Comparison of ENCODE assay signal across 8 mouse cellular contexts in genomic region chr19:46740341-46741008, GRCm38 (mm10). TPM values are rescaled to one million over a fixed set of nuclear protein-coding genes. Genes with fewer than 3 reads are reported as not detected.
DNase-seq lines count a peak whose midpoint lies in the region; ATAC-seq and TF ChIP-seq lines count a peak whose summit lies in the region.

No protein-coding gene starts in this region.

- H3K9ac ChIP-seq in midbrain, embryonic 13.5 days (replicated peaks) = no peak overlapping the region
- no peak overlapping the region for H3K9ac ChIP-seq in hindbrain, embryonic 14.5 days

- no peak overlapping the region for H3K27ac ChIP-seq in midbrain, embryonic 10.5 days (replicated peaks)
- H3K27ac ChIP-seq in midbrain, embryonic 13.5 days = no peak overlapping the region
- no peak overlapping the region for H3K27ac ChIP-seq in embryonic facial prominence, embryonic 10.5 days (replicated peaks)
- H3K27ac ChIP-seq in hindbrain, embryonic 14.5 days = no peak overlapping the region
- no peak overlapping the region for H3K27ac ChIP-seq in left cerebral cortex, adult 2 months

- WGBS in midbrain, embryonic 10.5 days = 59% methylated on average over 7 of the region's 7 CpGs
- 50% methylated on average over 7 of the region's 7 CpGs for WGBS in midbrain, embryonic 13.5 days
- WGBS in embryonic facial prominence, embryonic 10.5 days = 57% methylated on average over 7 of the region's 7 CpGs
- 54% methylated on average over 7 of the region's 7 CpGs for WGBS in hindbrain, embryonic 14.5 days

- H3K9me3 ChIP-seq in midbrain, embryonic 10.5 days (replicated peaks) = no peaks in the 10 kb centered on the region
- H3K9me3 ChIP-seq in midbrain, embryonic 13.5 days = no peaks in the 10 kb centered on the region
- no peaks in the 10 kb centered on the region for H3K9me3 ChIP-seq in embryonic facial prominence, embryonic 10.5 days
- H3K9me3 ChIP-seq in hindbrain, embryonic 14.5 days (ENCODE audit: control insufficient read depth, low read length) = no peaks in the 10 kb centered on the region

- H3K4me1 ChIP-seq in midbrain, embryonic 10.5 days = no peaks in the 10 kb centered on the region; the same call in 1 of the 2 replicates
- H3K4me1 ChIP-seq in midbrain, embryonic 13.5 days (replicated peaks) = peaks cover 5% of the 10 kb centered on the region; the same call in 1 of the 2 replicates
- no peaks in the 10 kb centered on the region for H3K4me1 ChIP-seq in embryonic facial prominence, embryonic 10.5 days
- H3K4me1 ChIP-seq in hindbrain, embryonic 14.5 days (replicated peaks; ENCODE audit: control insufficient read depth, insufficient read depth, low read length) = no peaks in the 10 kb centered on the region

- H3K36me3 ChIP-seq in midbrain, embryonic 10.5 days = 0 out of 2 replicates have a peak, but pooled peaks cover 8% of the 10 kb centered on the region
- H3K36me3 ChIP-seq in midbrain, embryonic 13.5 days = no peaks in the 10 kb centered on the region
- peaks cover 16% of the 10 kb centered on the region for H3K36me3 ChIP-seq in embryonic facial prominence, embryonic 10.5 days (replicated peaks)
- no peaks in the 10 kb centered on the region for H3K36me3 ChIP-seq in hindbrain, embryonic 14.5 days (replicated peaks; ENCODE audit: control insufficient read depth, insufficient read depth)

- no peaks in the 10 kb centered on the region for H3K27me3 ChIP-seq in midbrain, embryonic 10.5 days (ENCODE audit: low read depth, poor library complexity, severe bottlenecking)
- no peaks in the 10 kb centered on the region for H3K27me3 ChIP-seq in midbrain, embryonic 13.5 days
- no peaks in the 10 kb centered on the region for H3K27me3 ChIP-seq in embryonic facial prominence, embryonic 10.5 days (replicated peaks; ENCODE audit: low read depth, poor library complexity, severe bottlenecking)
- no peaks in the 10 kb centered on the region for H3K27me3 ChIP-seq in hindbrain, embryonic 14.5 days (ENCODE audit: control insufficient read depth, insufficient read depth, low read length)

- H3K4me2 ChIP-seq in midbrain, embryonic 13.5 days (replicated peaks) = no peak overlapping the region
- no peak overlapping the region for H3K4me2 ChIP-seq in hindbrain, embryonic 14.5 days (replicated peaks)

- DNase-seq in midbrain, embryonic 10.5 days (ENCODE audit: low spot score) = peak; percentile 54
- DNase-seq in adrenal gland, adult 8-10 months = peak; percentile 33
- DNase-seq in embryonic facial prominence, embryonic 10.5 days (ENCODE audit: low spot score) = peak; percentile 59
- peak; percentile 89 for DNase-seq in hindbrain, embryonic 14.5 days (ENCODE audit: low spot score)
- peak; percentile 60 to 66 for DNase-seq in left cerebral cortex, adult 2 months (ENCODE audit: extremely low spot score in 1 of 2, low spot score in 2 of 2)
- DNase-seq in thymus, postnatal 14 days = peak; percentile 76

- peak; percentile 91 for TF ChIP-seq CTCF in left cerebral cortex, adult 2 months (IDR thresholded peaks at IDR 0.05)

- no peak for ATAC-seq in midbrain, embryonic 13.5 days
- no peak for ATAC-seq in hindbrain, embryonic 14.5 days (ENCODE audit: low FRiP score)
- peak; percentile 72 for ATAC-seq in monocyte, adult 5-6 weeks (replicated peaks; ENCODE audit: insufficient number of reproducible peaks, low FRiP score, low TSS enrichment, poor library complexity, severe bottlenecking)

- intact Hi-C loops in left cerebral cortex, adult 2 months (cut with DNase I) = loop anchor here (1.0 kb wide), 2 partner anchors 70 to 152 kb away; no protein-coding TSS in a partner anchor

- H3K4me3 ChIP-seq in midbrain, embryonic 10.5 days = no peak overlapping the region
- H3K4me3 ChIP-seq in midbrain, embryonic 13.5 days (replicated peaks) = no peak overlapping the region
- no peak overlapping the region for H3K4me3 ChIP-seq in embryonic facial prominence, embryonic 10.5 days
- no peak overlapping the region for H3K4me3 ChIP-seq in hindbrain, embryonic 14.5 days (replicated peaks; ENCODE audit: low read length)
- no peak overlapping the region for H3K4me3 ChIP-seq in left cerebral cortex, adult 2 months

RNA-seq across cellular contexts. Expression of gene Cnnm2, which starts 20.9 kb away (rescaled TPM):
- polyA plus RNA-seq in midbrain, embryonic 10.5 days (2016; fragmentation: Nextera tagmentation; extraction: Ambion mirVana) = 2.7 TPM in 2 replicates
- 4.4 and 7.5 TPM in 2 replicates for polyA plus RNA-seq in midbrain, embryonic 13.5 days (2015; fragmentation: Nextera tagmentation; extraction: Ambion mirVana)
- total RNA-seq in adrenal gland, adult 8-10 months (2022) = 10 to 100 TPM; 27.6 to 45.6 (median 37.6) TPM
- 2.3 and 3.0 TPM in 2 replicates for polyA plus RNA-seq in embryonic facial prominence, embryonic 10.5 days (2016; fragmentation: Nextera tagmentation; extraction: Ambion mirVana)
- polyA plus RNA-seq in hindbrain, embryonic 14.5 days (2014; fragmentation: Nextera tagmentation; extraction: Ambion mirVana) = 9.3 and 10.8 TPM in 2 replicates
- 10 to 100 TPM; 35.7 to 37.3 TPM for total RNA-seq in left cerebral cortex, adult 2 months (2021)
- 2.6 to 10.0 TPM (median 5.9 TPM) in 3 replicates for total RNA-seq in monocyte, adult 5-6 weeks (2017)

RNA-seq across cellular contexts. Expression of gene As3mt, which starts 33.2 kb away (rescaled TPM):
- 30.0 and 32.4 TPM in 2 replicates for polyA plus RNA-seq in midbrain, embryonic 10.5 days (2016; fragmentation: Nextera tagmentation; extraction: Ambion mirVana)
- polyA plus RNA-seq in midbrain, embryonic 13.5 days (2015; fragmentation: Nextera tagmentation; extraction: Ambion mirVana) = 32.6 and 34.2 TPM in 2 replicates
- total RNA-seq in adrenal gland, adult 8-10 months (2022) = 100 to 1,000 TPM; 111 to 133 (median 121) TPM
- 31.8 and 32.6 TPM in 2 replicates for polyA plus RNA-seq in embryonic facial prominence, embryonic 10.5 days (2016; fragmentation: Nextera tagmentation; extraction: Ambion mirVana)
- polyA plus RNA-seq in hindbrain, embryonic 14.5 days (2014; fragmentation: Nextera tagmentation; extraction: Ambion mirVana) = 38.6 and 40.1 TPM in 2 replicates
- total RNA-seq in left cerebral cortex, adult 2 months (2021) = 10 to 100 TPM; 26.5 to 27.4 TPM
- total RNA-seq in monocyte, adult 5-6 weeks (2017) = 43.3 to 130 TPM (median 45.7 TPM) in 3 replicates

RNA-seq across cellular contexts. Expression of gene Borcs7, which starts 50.8 kb away (rescaled TPM):
- polyA plus RNA-seq in midbrain, embryonic 10.5 days (2016; fragmentation: Nextera tagmentation; extraction: Ambion mirVana) = 14.2 and 17.4 TPM in 2 replicates
- polyA plus RNA-seq in midbrain, embryonic 13.5 days (2015; fragmentation: Nextera tagmentation; extraction: Ambion mirVana) = 20.1 and 22.3 TPM in 2 replicates
- total RNA-seq in adrenal gland, adult 8-10 months (2022) = 10 to 100 TPM; 14.9 to 18.6 (median 17.1) TPM
- polyA plus RNA-seq in embryonic facial prominence, embryonic 10.5 days (2016; fragmentation: Nextera tagmentation; extraction: Ambion mirVana) = 13.6 and 15.5 TPM in 2 replicates
- 21.2 and 26.6 TPM in 2 replicates for polyA plus RNA-seq in hindbrain, embryonic 14.5 days (2014; fragmentation: Nextera tagmentation; extraction: Ambion mirVana)
- 10 to 100 TPM; 22.0 to 22.3 TPM for total RNA-seq in left cerebral cortex, adult 2 months (2021)
- 10.0 to 20.7 TPM (median 12.4 TPM) in 3 replicates for total RNA-seq in monocyte, adult 5-6 weeks (2017)

Comparison
In these comparisons a context has a peak if more than half of its experiments do, and no peak if none do; other contexts are left out.
1. DNase-seq: peak in every context shown above with its lines; median percentile 89 in hindbrain, embryonic 14.5 days; 76 in thymus, postnatal 14 days; 63 in left cerebral cortex, adult 2 months; 59 in embryonic facial prominence, embryonic 10.5 days; 54 in midbrain, embryonic 10.5 days; 33 in adrenal gland, adult 8-10 months.